Mouse (Mus musculus) heart, adult 2 months (tissue): ENCODE results near the gene Dlx6. TPM values are rescaled to one million over a fixed set of nuclear protein-coding genes. Genes with fewer than 3 reads are reported as not detected.
A peak's percentile ranks its signal among the peaks of the same experiment; 100 is the strongest.

ENCODE experiments used
- DNase-seq, 2 experiments: peaks; one replicate each; pipeline ENCODE4 v3.0.0; 2021
- H3K27ac ChIP-seq: fragments of 200-600 bp; 2 replicates; pipeline ENCODE4 v1.8.1; 2022
- H3K27me3 ChIP-seq: fragments of 200-500 bp; 2 replicates; pipeline ENCODE4 v1.6.1; 2012; ENCODE audit warnings: mild to moderate bottlenecking, low read length, inconsistent platforms, mixed read lengths; ENCODE audit not compliant: control insufficient read depth, insufficient read depth
- H3K36me3 ChIP-seq: fragments of 200-500 bp; 2 replicates; pipeline ENCODE4 v1.6.1; 2012; ENCODE audit warnings: low read length, inconsistent platforms; ENCODE audit not compliant: control insufficient read depth, insufficient read depth
- H3K4me1 ChIP-seq: fragments of 200-500 bp; 2 replicates; pipeline ENCODE4 v1.6.1; 2011; ENCODE audit warnings: low read length; ENCODE audit not compliant: control insufficient read depth, insufficient read depth
- H3K4me3 ChIP-seq: fragments of 200-600 bp; 2 replicates; pipeline ENCODE4 v1.8.1; 2022
- H3K79me2 ChIP-seq: fragments of 200-500 bp; replicated peaks from 2 replicates; pipeline ENCODE4 v1.6.1; 2012; ENCODE audit warnings: mild to moderate bottlenecking, inconsistent platforms, low read length, moderate library complexity, mixed read lengths; ENCODE audit not compliant: control insufficient read depth, insufficient read depth
- H3K9ac ChIP-seq: fragments of 200-500 bp; 2 replicates; pipeline ENCODE4 v1.6.1; 2012; ENCODE audit warnings: low read depth, mild to moderate bottlenecking, control low read depth, inconsistent platforms, low read length, mixed read lengths
- CTCF ChIP-seq: fragments of 200-600 bp; IDR thresholded peaks from 2 replicates; pipeline ENCODE4 v1.8.1; 2022; ENCODE audit warnings: antibody characterized with exemption, mild to moderate bottlenecking, moderate library complexity
- EP300 ChIP-seq: fragments of 200-500 bp; IDR thresholded peaks from 2 replicates; pipeline ENCODE4 v1.6.1; 2011; ENCODE audit warnings: low read depth, low read length, control low read depth; ENCODE audit not compliant: insufficient read depth
- POLR2A ChIP-seq: fragments of 200-500 bp; IDR thresholded peaks from 2 replicates; pipeline ENCODE4 v1.6.1; 2011; ENCODE audit warnings: mild to moderate bottlenecking, low read depth, low read length, control low read depth; ENCODE audit not compliant: insufficient read depth
- WGBS: fragments of 180-500 bp; shearing (Covaris S2); methylation state at CpG from one replicate; pipeline ENCODE4 v1.1.7; 2018; 5-methylcytosine and 5-hydroxymethylcytosine counted together
- intact Hi-C: fragments of 180-260 bp; cut with DNase I; formaldehyde crosslinking; loops from one replicate; pipeline ENCODE4 v1.15.1; 2025
- long read RNA-seq: library from polyadenylated mRNA; stranded (forward); transcript quantifications from one replicate; pipeline ENCODE4 v2.0.0, GENCODE M21; 2021
- polyA plus RNA-seq: library from polyadenylated mRNA; depleted of rRNA; stranded (reverse); fragments of >200 nt; gene quantifications from 2 replicates; pipeline ENCODE4 v1.2.3, GENCODE M21; 2012; rRNA removed
- total RNA-seq, 2 experiments: library from RNA; stranded (reverse); gene quantifications; 2 replicates each; pipeline ENCODE4 v1.2.3; 2021

Dlx6 gene
- total RNA-seq (not detected), polyA plus RNA-seq (not detected in 2 replicates)
- long read RNA-seq = 0 reads

- H3K27me3 ChIP-seq = peaks cover 42% of the 10 kb centered on the region
- intact Hi-C loops = no loop called here
- peak within 1 kb of the TSS; percentile 1; the same call in 1 of the 2 replicates for H3K9ac ChIP-seq
- H3K79me2 ChIP-seq = no peaks in the 10 kb centered on the region
- DNase-seq = peak; percentile 31 to 42
- peak within 1 kb of the TSS; percentile 34; the same call in 1 of the 2 replicates for H3K4me3 ChIP-seq
- WGBS = 1% methylated on average over 42 of the region's 52 CpGs
- no peaks in the 10 kb centered on the region for H3K36me3 ChIP-seq
- peaks cover 2% of the 10 kb centered on the region for H3K4me1 ChIP-seq
- H3K27ac ChIP-seq = no peak within 1 kb of the TSS
- TF ChIP-seq POLR2A = no peak
- TF ChIP-seq CTCF = no peak
- TF ChIP-seq EP300 = no peak
These were observed at the start of gene Dlx6 for GRCm38 (mm10) chr6:6863160-6863870. Dlx6 (plus strand) TSS chr6:6863334.

- no peak overlapping the region for H3K27ac ChIP-seq
- no peaks in the 10 kb centered on the region for H3K36me3 ChIP-seq
- H3K4me3 ChIP-seq = no peak overlapping the region
- no peaks in the 10 kb centered on the region for H3K79me2 ChIP-seq
- intact Hi-C loops = no loop called here
- H3K27me3 ChIP-seq = no peaks in the 10 kb centered on the region
- H3K9ac ChIP-seq = no peak overlapping the region
- TF ChIP-seq EP300 (no peak), POLR2A (no peak), CTCF (no peak)
- 76% methylated on average over 6 of the region's 6 CpGs for WGBS
- no peaks in the 10 kb centered on the region for H3K4me1 ChIP-seq
- no peak for DNase-seq
These were observed 46.3 kb upstream of the Dlx6 start for GRCm38 (mm10) chr6:6816821-6817220.

GRCm38 (mm10) chr6:6818036-6818788, 44.9 kb upstream of the Dlx6 start:
- Histone ChIP-seq H3K27ac (no peak overlapping the region), H3K79me2 (no peaks in the 10 kb centered on the region), H3K4me3 (no peak overlapping the region), H3K36me3 (no peaks in the 10 kb centered on the region), H3K4me1 (no peaks in the 10 kb centered on the region), H3K27me3 (no peaks in the 10 kb centered on the region), H3K9ac (no peak overlapping the region)
- DNase-seq = no peak
- no peak for TF ChIP-seq POLR2A
- TF ChIP-seq EP300 = no peak
- TF ChIP-seq CTCF = no peak
- WGBS = 48% methylated on average over 8 of the region's 9 CpGs
- intact Hi-C loops = no loop called here

- no peak overlapping the region for H3K27ac ChIP-seq
- H3K36me3 ChIP-seq = no peaks in the 10 kb centered on the region
- intact Hi-C loops = no loop called here
- H3K4me3 ChIP-seq = no peak overlapping the region
- no peaks in the 10 kb centered on the region for H3K4me1 ChIP-seq
- no peaks in the 10 kb centered on the region for H3K79me2 ChIP-seq
- H3K27me3 ChIP-seq = no peaks in the 10 kb centered on the region
- TF ChIP-seq EP300 = no peak
- TF ChIP-seq POLR2A = no peak
- no peak for TF ChIP-seq CTCF
- no peak overlapping the region for H3K9ac ChIP-seq
- no peak for DNase-seq
- 33% methylated on average over 7 of the region's 7 CpGs for WGBS
These were observed 44.0 kb upstream of the Dlx6 start for GRCm38 (mm10) chr6:6819134-6819533.

GRCm38 (mm10) chr6:6825313-6825712, 37.8 kb upstream of the Dlx6 start:
- no peak for DNase-seq
- Histone ChIP-seq H3K36me3 (no peaks in the 10 kb centered on the region), H3K4me1 (no peaks in the 10 kb centered on the region; the same call in 1 of the 2 replicates), H3K27ac (no peak overlapping the region), H3K4me3 (no peak overlapping the region), H3K27me3 (no peaks in the 10 kb centered on the region), H3K79me2 (no peaks in the 10 kb centered on the region), H3K9ac (no peak overlapping the region)
- intact Hi-C loops = no loop called here
- TF ChIP-seq POLR2A (no peak), EP300 (no peak), CTCF (no peak)

- TF ChIP-seq POLR2A = no peak
- TF ChIP-seq CTCF = no peak
- TF ChIP-seq EP300 = no peak
- intact Hi-C loops = no loop called here
- no peak for DNase-seq
- Histone ChIP-seq H3K27me3 (no peaks in the 10 kb centered on the region), H3K4me1 (peaks cover 1% of the 10 kb centered on the region; the same call in 1 of the 2 replicates), H3K27ac (no peak overlapping the region), H3K79me2 (no peaks in the 10 kb centered on the region), H3K4me3 (no peak overlapping the region), H3K36me3 (no peaks in the 10 kb centered on the region), H3K9ac (no peak overlapping the region)
- 94% methylated on average over 1 of the region's 1 CpGs for WGBS
These were observed 36.3 kb upstream of the Dlx6 start for GRCm38 (mm10) chr6:6826861-6827260.
